Mouse (Mus musculus): Measurements from ENCODE around the gene Cdh4.

DNA sequence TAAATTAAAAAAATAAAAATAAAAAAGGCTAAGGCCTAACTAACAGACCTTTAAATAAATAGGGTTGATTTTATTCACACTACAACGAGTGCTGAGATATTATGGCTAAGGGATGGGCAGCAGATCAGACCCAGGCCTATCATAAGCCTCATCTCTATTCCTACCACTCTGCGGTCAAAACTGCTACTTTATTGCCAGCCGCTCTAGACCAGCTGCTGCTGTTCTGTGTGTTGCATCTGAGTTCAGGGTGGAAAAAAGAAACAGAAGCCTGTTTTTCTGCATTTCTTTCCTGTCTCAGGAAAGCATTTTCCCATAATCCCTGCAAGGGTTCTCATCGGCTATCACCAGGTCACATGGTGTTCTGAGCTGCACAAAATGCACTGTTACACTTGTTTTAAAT, 6.0 kb downstream of the Cdh4 start:
- TF ChIP-seq POLR2A (IDR thresholded peaks at IDR 0.05; ENCODE audit: borderline replicate concordance, control insufficient read depth, low read depth, low read length) (no peak), CTCF (IDR thresholded peaks at IDR 0.05; ENCODE audit: control insufficient read depth, insufficient read depth, low read length) (no peak)
